Mouse (Mus musculus) E14TG2a.4 (cell line): ENCODE measurements around the gene Nhlrc4.

Experiments
- CTCF ChIP-seq: conservative IDR thresholded peaks from 2 replicates; pipeline ENCODE4 v1.5.1; 2014; ENCODE audit warnings: low read length
- POU5F1 ChIP-seq: IDR thresholded peaks from 2 replicates; pipeline ENCODE4 v1.6.1; 2014; ENCODE audit warnings: low read length, borderline replicate concordance

GRCm38 (mm10) chr17:25985306-25986294, 40.8 kb upstream of the Nhlrc4 start, which contains the start of gene Capn15:
- no peak for TF ChIP-seq CTCF
- no peak for TF ChIP-seq POU5F1
